Mouse (Mus musculus) G1E (cell line): ENCODE results near the gene Snx29. TPM values are rescaled to one million over a fixed set of nuclear protein-coding genes. Genes with fewer than 3 reads are reported as not detected.

Experiments used
- ATAC-seq: 2 replicates; pipeline ENCODE4 v1.8.0; 2016; ENCODE audit warnings: mild to moderate bottlenecking; ENCODE audit not compliant: insufficient number of reproducible peaks, poor library complexity, low FRiP score, severe bottlenecking; ENCODE audit errors: extremely low read depth
- DNase-seq: peaks from one replicate; pipeline ENCODE4 v3.0.0; 2012; ENCODE audit warnings: low spot score
- H3K27me3 ChIP-seq: 2 replicates; pipeline ENCODE4 v1.6.1; 2012; ENCODE audit warnings: mild to moderate bottlenecking, low read length, inconsistent platforms; ENCODE audit not compliant: insufficient read depth
- H3K36me3 ChIP-seq: replicated peaks from 2 replicates; pipeline ENCODE3; 2012; ENCODE audit warnings: mild to moderate bottlenecking, inconsistent platforms
- H3K4me1 ChIP-seq: 2 replicates; pipeline ENCODE4 v1.6.1; 2012; ENCODE audit warnings: low read depth, low read length, inconsistent platforms, mixed read lengths; ENCODE audit not compliant: insufficient read depth
- H3K4me3 ChIP-seq: 2 replicates; pipeline ENCODE4 v1.5.1; 2012; ENCODE audit warnings: low read depth, mild to moderate bottlenecking, inconsistent platforms, low read length, moderate library complexity, mixed read lengths
- H3K9me3 ChIP-seq: replicated peaks from 2 replicates; pipeline ENCODE4 v1.6.1; 2012; ENCODE audit warnings: inconsistent platforms
- CTCF ChIP-seq: IDR thresholded peaks from 2 replicates; pipeline ENCODE4 v1.5.1; 2012; ENCODE audit warnings: low read depth, low read length, inconsistent platforms, mixed read lengths
- GATA1 ChIP-seq: IDR thresholded peaks from 2 replicates; pipeline ENCODE4 v1.6.1; 2012; ENCODE audit warnings: borderline replicate concordance, low read length, inconsistent platforms, mixed read lengths
- GATA2 ChIP-seq: IDR thresholded peaks from 2 replicates; pipeline ENCODE4 v1.6.1; 2012; ENCODE audit warnings: low read depth, low read length, inconsistent platforms, borderline replicate concordance
- POLR2AphosphoS5 ChIP-seq: IDR thresholded peaks from 2 replicates; pipeline ENCODE4 v1.6.1; 2012; ENCODE audit warnings: low read depth, low read length, inconsistent platforms; ENCODE audit not compliant: insufficient replicate concordance
- TAL1 ChIP-seq: conservative IDR thresholded peaks from 2 replicates; pipeline ENCODE4 v1.6.1; 2012; ENCODE audit warnings: low read depth, low read length, inconsistent platforms, mixed read lengths
- polyA plus RNA-seq: library from polyadenylated mRNA; stranded (reverse); fragments of >175 nt; gene quantifications from 2 replicates; pipeline ENCODE4 v1.2.3, GENCODE M21; 2012
- total RNA-seq, 2 experiments: library from RNA; stranded (forward) in 1 of 2; stranded (reverse) in 1 of 2; fragments of 200-1000 nt in 1 of 2; fragments of >200 nt in 1 of 2; fragmentation: Nextera tagmentation in 1 of 2; gene quantifications; 2 replicates each; pipeline ENCODE4 v1.2.3; 2014 to 2017

The Snx29 gene
- total and polyA plus RNA-seq, 3 experiments, result 4.4 to 18.0 (median 9.1) TPM

DNA sequence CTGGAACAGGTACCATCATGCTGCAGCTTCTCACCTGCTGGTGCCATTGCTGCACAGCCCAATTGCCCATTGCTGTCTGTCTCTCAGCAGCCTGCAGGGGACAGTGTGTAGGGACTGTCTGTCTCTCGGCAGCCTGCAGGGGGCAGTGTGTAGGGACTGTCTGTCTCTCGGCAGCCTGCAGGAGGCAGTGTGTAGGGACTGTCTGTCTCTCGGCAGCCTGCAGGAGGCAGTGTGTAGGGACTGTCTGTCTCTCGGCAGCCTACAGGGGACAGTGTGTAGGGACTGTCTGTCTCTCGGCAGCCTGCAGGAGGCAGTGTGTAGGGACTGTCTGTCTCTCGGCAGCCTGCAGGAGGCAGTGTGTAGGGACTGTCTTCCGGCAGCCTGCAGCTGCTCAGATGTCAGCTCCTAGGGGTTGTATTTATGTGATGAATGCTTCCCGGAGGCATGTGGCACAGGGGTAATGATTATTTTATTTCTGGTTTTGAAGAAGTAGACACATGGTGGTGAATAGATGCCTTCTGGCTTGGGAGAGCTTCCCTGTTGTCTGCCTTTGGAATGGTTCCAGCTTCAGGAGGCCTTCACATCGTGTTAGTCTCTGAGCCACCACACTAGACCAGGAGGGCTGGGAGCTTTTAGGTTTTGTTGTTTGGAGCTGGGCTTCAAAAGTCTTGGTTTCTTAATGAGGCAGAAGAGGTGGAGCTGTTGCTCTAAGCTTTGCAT lies 347.7 kb downstream of the Snx29 start:
- H3K36me3 ChIP-seq, result no peaks in the 10 kb centered on the region
- no peaks in the 10 kb centered on the region; the same call in 1 of the 2 replicates for H3K27me3 ChIP-seq
- DNase-seq (no peak), ATAC-seq (no peak)
- TF ChIP-seq CTCF (peak; percentile 41; the same call in 1 of the 2 replicates), POLR2AphosphoS5 (no peak), GATA2 (no peak)
- H3K9me3 ChIP-seq, result no peaks in the 10 kb centered on the region
- H3K4me1 ChIP-seq, result no peaks in the 10 kb centered on the region; the same call in 1 of the 2 replicates
- H3K4me3 ChIP-seq, result no peak overlapping the region

DNA sequence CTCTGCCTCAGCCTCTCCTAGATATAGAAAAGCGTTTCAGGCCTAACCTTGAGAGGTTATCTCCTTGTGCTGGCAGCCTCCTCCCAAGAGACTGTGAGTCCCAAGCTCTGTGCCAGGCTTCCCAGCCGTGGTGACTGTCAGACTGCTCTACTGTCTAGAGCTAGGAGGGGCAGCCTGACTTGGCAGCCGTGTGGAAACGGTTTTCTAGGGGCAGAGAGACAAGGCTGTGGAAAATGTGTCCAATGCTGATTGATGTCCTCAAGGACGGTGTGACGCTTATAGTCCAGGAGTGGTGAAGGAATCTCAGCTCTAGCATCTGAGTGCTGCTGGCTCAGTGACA lies 348.2 kb downstream of the Snx29 start:
- no peak overlapping the region for H3K4me3 ChIP-seq
- no peaks in the 10 kb centered on the region; the same call in 1 of the 2 replicates for H3K27me3 ChIP-seq
- no peaks in the 10 kb centered on the region for H3K36me3 ChIP-seq
- TF ChIP-seq GATA1, result no peak
- no peak for ATAC-seq
- DNase-seq, result no peak
- no peaks in the 10 kb centered on the region; the same call in 1 of the 2 replicates for H3K4me1 ChIP-seq
- H3K9me3 ChIP-seq, result no peaks in the 10 kb centered on the region

DNA sequence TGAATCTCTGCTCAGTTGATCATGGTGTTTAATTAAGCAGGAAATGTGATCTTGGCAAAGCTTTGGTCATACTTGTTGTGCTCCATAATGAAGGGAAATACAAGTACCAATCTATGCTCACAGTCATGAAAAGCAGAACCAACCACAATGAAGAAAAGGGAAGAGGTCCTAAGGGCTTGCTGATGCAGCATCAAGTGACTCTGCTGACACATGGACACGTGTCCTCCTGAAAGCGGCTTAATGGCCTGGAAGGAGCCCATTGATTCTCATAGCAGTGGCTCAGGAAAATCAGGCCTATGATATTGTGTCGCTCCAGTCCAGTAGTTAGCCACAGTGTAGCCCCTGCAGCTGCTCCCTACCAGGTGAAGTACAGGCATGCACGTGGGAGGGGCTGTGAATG lies 353.3 kb downstream of the Snx29 start:
- H3K4me3 ChIP-seq, result no peak overlapping the region
- no peaks in the 10 kb centered on the region; the same call in 1 of the 2 replicates for H3K4me1 ChIP-seq
- ATAC-seq, result no peak
- H3K9me3 ChIP-seq, result no peaks in the 10 kb centered on the region
- TF ChIP-seq POLR2AphosphoS5 (no peak), GATA1 (no peak), TAL1 (no peak), GATA2 (no peak), CTCF (no peak)
- no peaks in the 10 kb centered on the region for H3K36me3 ChIP-seq
- no peaks in the 10 kb centered on the region for H3K27me3 ChIP-seq
- DNase-seq, result no peak

DNA sequence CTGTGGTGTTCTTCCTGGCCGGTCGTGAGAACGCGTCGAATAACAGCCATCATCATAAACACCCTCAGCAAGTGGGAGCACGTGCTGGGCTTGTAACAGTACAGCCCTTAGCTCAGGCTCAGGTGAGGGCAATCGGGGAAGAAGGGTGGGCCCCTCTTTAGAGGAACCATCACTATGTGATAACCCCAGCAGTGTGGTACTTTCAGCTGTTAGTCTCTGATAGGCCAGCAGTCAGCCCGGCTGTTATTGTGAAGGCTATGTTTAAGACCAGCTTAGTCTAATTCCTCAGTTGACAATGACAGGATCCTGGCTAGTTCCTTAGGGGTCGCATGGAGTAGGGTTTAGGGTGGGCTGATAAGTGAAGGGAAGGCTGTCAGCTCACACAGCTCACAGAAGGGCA lies 362.6 kb downstream of the Snx29 start:
- Histone ChIP-seq H3K4me3 (no peak overlapping the region), H3K36me3 (no peaks in the 10 kb centered on the region), H3K9me3 (no peaks in the 10 kb centered on the region), H3K27me3 (no peaks in the 10 kb centered on the region), H3K4me1 (no peaks in the 10 kb centered on the region)
- TF ChIP-seq CTCF (no peak), GATA2 (no peak), POLR2AphosphoS5 (no peak), TAL1 (no peak)
- DNase-seq (no peak), ATAC-seq (no peak)

DNA sequence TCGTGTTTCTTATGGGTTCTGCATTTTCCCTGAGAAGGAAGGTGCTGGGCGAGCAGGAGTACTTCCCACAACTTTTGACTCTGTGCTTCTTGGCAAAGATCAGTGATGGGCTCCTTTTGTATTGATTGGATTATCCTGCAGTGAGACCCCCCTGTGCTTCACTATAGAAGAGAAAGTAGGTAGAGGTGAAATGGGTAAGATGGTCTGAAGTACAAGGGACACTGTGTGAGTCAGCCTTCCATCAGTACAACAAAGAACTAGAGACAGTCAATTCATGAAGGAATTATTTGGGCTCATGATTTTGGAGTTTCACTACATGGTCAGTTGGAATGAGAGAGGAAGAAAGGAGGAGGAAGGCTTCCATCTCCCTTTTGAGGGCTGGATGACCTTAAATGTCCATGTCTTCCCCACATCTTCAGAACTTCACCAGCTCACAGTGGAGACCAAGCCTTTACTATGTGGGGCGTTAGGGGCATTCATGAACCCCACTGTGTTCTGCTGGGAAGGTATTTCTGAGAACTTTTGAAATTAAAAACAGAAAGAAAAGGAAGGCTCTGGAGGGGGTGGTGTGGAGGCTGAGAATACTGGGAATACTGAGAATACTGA lies 363.1 kb downstream of the Snx29 start:
- Histone ChIP-seq H3K4me3 (no peak overlapping the region), H3K4me1 (no peaks in the 10 kb centered on the region), H3K36me3 (no peaks in the 10 kb centered on the region), H3K9me3 (no peaks in the 10 kb centered on the region), H3K27me3 (no peaks in the 10 kb centered on the region)
- TF ChIP-seq TAL1, result no peak
- no peak for TF ChIP-seq CTCF
- no peak for TF ChIP-seq POLR2AphosphoS5
- no peak for TF ChIP-seq GATA2
- no peak for TF ChIP-seq GATA1
- ATAC-seq (no peak), DNase-seq (no peak)

DNA sequence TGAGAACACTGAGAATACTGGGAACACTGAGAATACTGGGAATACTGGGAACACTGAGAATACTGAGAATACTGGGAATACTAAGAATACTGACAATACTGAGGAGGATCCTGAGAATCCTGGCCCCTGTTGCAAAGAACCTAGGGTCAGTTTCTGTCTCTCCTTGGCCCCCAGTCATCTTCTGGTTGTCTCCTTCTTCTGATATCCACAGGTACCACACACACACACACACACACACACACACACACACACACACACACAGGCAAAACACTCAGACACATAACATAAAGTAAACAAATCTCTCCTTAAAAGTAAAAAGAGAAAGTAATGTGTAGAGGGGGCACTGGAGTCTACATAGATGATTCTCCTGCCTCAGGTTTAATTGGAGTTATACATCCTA lies 365.1 kb downstream of the Snx29 start:
- DNase-seq, result no peak
- ATAC-seq, result no peak
- H3K36me3 ChIP-seq, result no peaks in the 10 kb centered on the region

More for the DNA sequence above, 365.1 kb downstream of the Snx29 start:
- no peaks in the 10 kb centered on the region for H3K9me3 ChIP-seq
- H3K27me3 ChIP-seq, result no peaks in the 10 kb centered on the region
- TF ChIP-seq GATA2, result no peak
- no peak for TF ChIP-seq CTCF
- TF ChIP-seq TAL1, result no peak
- no peak for TF ChIP-seq POLR2AphosphoS5
- no peak for TF ChIP-seq GATA1
- H3K4me1 ChIP-seq, result no peaks in the 10 kb centered on the region
- H3K4me3 ChIP-seq, result no peak overlapping the region
